Mouse (Mus musculus) forebrain, embryonic 12.5 days (tissue): ENCODE results near the gene Mindy3. TPM values are rescaled to one million over a fixed set of nuclear protein-coding genes. Genes with fewer than 3 reads are reported as not detected.

ENCODE experiments used
- ATAC-seq: fragments of 200-750 bp; cut with Nextera tagmentation; 2 replicates; pipeline ENCODE4 v1.8.0; 2017; ENCODE audit warnings: moderate TSS enrichment; ENCODE audit not compliant: low FRiP score
- H3K27ac ChIP-seq: fragments of 300-500 bp; sonication (generic); 2 replicates; pipeline ENCODE4 v1.5.1; 2016; ENCODE audit warnings: mild to moderate bottlenecking
- H3K27me3 ChIP-seq: fragments of 300-500 bp; sonication (generic); 2 replicates; pipeline ENCODE4 v1.6.1; 2016; ENCODE audit warnings: mild to moderate bottlenecking
- H3K36me3 ChIP-seq: fragments of 300-500 bp; sonication (generic); replicated peaks from 2 replicates; pipeline ENCODE4 v1.6.1; 2016; ENCODE audit warnings: mild to moderate bottlenecking
- H3K4me1 ChIP-seq: fragments of 300-500 bp; sonication (generic); 2 replicates; pipeline ENCODE4 v1.6.1; 2016
- H3K4me2 ChIP-seq: fragments of 300-500 bp; sonication (generic); 2 replicates; pipeline ENCODE4 v1.6.1; 2016; ENCODE audit warnings: mild to moderate bottlenecking, moderate library complexity
- H3K4me3 ChIP-seq: fragments of 300-500 bp; sonication (generic); replicated peaks from 2 replicates; pipeline ENCODE4 v1.5.1; 2016; ENCODE audit warnings: mild to moderate bottlenecking
- H3K9ac ChIP-seq: fragments of 300-500 bp; sonication (generic); 2 replicates; pipeline ENCODE4 v1.6.1; 2016; ENCODE audit warnings: mild to moderate bottlenecking
- H3K9me3 ChIP-seq: fragments of 300-500 bp; sonication (generic); 2 replicates; pipeline ENCODE4 v1.6.1; 2016
- WGBS: fragments of 180-500 bp; shearing (Covaris S2); methylation state at CpG from one replicate; pipeline ENCODE4 v1.1.7; 2016; 5-methylcytosine and 5-hydroxymethylcytosine counted together
- polyA plus RNA-seq: library from polyadenylated mRNA; unstranded; fragments of >200 nt; fragmentation: Nextera tagmentation; extraction: Ambion mirVana; gene quantifications from 2 replicates; pipeline ENCODE4 v1.2.1, GENCODE M21; 2016

The Mindy3 gene
- polyA plus RNA-seq, 1 experiment from 2014 or later = 39.3 TPM

DNA sequence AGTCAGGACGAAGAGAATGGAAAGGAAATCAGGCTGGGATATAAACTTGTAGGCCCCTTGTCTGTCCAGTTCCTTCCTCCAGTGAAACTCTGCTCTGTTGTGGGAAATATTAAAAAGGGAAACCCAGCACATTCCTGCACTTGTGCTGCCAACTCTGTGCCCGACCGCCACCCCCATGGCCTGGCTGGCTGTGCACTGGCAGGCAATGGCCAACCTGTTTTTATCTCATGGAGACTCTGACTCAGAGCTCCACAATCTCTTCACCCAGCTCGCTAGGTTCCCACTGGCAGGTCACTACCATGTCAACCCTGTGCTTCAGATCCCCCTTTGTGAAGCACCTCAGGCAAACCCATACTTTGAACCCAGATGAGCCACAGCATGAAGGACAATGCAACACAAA, 98.4 kb downstream of the Mindy3 start:
- Histone ChIP-seq H3K36me3 (no peaks in the 10 kb centered on the region), H3K4me1 (no peaks in the 10 kb centered on the region), H3K9ac (no peak overlapping the region), H3K27ac (no peak overlapping the region), H3K4me3 (no peak overlapping the region), H3K9me3 (no peaks in the 10 kb centered on the region), H3K4me2 (no peak overlapping the region), H3K27me3 (no peaks in the 10 kb centered on the region)
- WGBS = 84% methylated on average over 4 of the region's 4 CpGs
- ATAC-seq = no peak

DNA sequence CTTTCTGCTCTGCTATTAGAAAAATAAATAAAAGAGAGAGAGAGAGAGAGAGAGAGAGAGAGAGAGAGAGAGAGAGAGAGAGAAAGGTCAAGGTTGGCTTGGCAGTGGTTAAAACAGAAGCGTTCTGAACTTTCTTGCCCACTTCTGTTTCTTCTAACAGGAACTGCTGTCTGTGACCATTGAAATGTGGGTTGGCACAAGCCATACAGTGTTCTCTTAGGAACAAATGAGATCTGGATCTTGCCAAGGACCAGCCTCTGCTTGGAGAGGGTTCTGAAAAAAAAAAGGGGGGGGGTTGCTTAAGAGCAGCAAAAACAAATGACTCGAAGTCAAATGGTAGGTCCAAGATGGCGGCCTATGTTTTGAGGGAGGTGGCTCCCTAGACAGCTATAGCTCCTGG, 100.6 kb downstream of the Mindy3 start:
- 89% methylated on average over 3 of the region's 3 CpGs for WGBS
- Histone ChIP-seq H3K4me3 (no peak overlapping the region), H3K9me3 (no peaks in the 10 kb centered on the region), H3K9ac (no peak overlapping the region), H3K4me2 (no peak overlapping the region), H3K27me3 (no peaks in the 10 kb centered on the region), H3K36me3 (no peaks in the 10 kb centered on the region), H3K27ac (no peak overlapping the region), H3K4me1 (no peaks in the 10 kb centered on the region)
- no peak for ATAC-seq

DNA sequence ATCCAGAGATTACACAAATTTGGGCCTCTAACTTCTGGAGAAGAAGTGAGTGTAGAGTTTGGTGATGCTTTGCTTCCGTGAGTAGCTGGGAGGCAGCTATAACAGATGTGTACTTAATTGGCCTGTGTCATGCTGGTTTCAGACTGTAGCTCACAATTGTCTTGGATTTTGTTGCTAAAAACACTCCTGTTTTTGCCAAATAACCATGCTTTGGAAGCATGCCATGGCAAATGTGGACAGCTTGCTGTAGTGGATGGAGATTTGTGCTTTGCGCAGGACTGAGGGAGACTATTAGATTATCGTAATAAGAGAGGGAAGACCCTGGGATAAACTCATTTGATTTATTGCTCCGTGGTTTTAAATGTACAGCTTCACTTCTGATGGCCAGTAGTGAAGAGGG, 101.2 kb downstream of the Mindy3 start:
- Histone ChIP-seq H3K4me3 (no peak overlapping the region), H3K4me2 (no peak overlapping the region), H3K9ac (no peak overlapping the region), H3K27me3 (no peaks in the 10 kb centered on the region), H3K4me1 (no peaks in the 10 kb centered on the region), H3K36me3 (no peaks in the 10 kb centered on the region), H3K9me3 (no peaks in the 10 kb centered on the region), H3K27ac (no peak overlapping the region)
- WGBS = 90% methylated on average over 4 of the region's 4 CpGs
- no peak for ATAC-seq

DNA sequence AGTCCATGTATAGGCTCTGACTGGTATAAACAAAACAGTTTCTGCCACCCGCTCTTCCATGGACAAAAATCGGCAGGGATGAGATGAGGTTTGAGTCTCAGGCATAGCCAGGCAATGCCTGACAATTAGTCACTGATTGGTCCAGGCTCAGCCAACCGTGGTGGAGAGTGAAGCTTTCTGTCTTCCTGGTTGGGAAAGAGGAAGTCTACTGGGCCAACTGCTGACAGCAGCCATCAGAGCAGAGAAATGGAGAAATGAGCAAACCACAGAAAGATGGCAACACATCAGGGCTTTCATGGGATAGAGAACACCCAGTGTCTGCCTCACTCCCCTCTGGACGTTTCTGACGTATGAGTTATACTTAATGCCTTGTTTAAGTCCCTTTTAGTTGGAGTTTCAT, 101.9 kb downstream of the Mindy3 start:
- Histone ChIP-seq H3K4me1 (no peaks in the 10 kb centered on the region), H3K27me3 (no peaks in the 10 kb centered on the region), H3K27ac (no peak overlapping the region), H3K9me3 (no peaks in the 10 kb centered on the region), H3K9ac (no peak overlapping the region), H3K36me3 (no peaks in the 10 kb centered on the region), H3K4me3 (no peak overlapping the region), H3K4me2 (no peak overlapping the region)
- ATAC-seq = no peak
- 80% methylated on average over 5 of the region's 5 CpGs for whole genome bisulfite sequencing

DNA sequence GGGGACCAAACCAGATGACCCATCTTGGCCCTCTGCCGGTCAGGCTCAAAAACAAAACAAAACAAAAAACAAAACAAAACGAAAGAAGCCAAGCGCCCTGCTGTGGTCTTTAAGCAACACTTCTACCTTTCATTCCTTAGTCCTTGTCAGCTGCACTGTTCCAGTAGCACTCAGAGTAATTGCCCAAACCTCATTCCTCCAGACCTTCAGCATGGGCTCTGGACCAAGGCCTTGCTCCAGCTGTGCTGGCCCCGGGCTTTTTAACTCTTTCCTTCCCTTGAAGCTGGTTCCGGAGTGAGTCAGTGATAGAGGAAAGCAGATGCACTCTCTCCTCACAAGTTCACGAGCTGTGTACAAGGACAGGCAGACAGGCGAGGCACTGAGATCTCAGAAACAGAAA, 102.9 kb downstream of the Mindy3 start:
- no peak overlapping the region for H3K9ac ChIP-seq
- H3K4me1 ChIP-seq = no peaks in the 10 kb centered on the region
- no peak overlapping the region for H3K4me2 ChIP-seq
- H3K27me3 ChIP-seq = no peaks in the 10 kb centered on the region
- no peak overlapping the region for H3K27ac ChIP-seq
- H3K36me3 ChIP-seq = no peaks in the 10 kb centered on the region
- 32% methylated on average over 7 of the region's 7 CpGs for WGBS
- H3K4me3 ChIP-seq = no peak overlapping the region
- ATAC-seq = 0 out of 2 replicates have a peak, but pooled peaks have one; percentile 23
- H3K9me3 ChIP-seq = no peaks in the 10 kb centered on the region

DNA sequence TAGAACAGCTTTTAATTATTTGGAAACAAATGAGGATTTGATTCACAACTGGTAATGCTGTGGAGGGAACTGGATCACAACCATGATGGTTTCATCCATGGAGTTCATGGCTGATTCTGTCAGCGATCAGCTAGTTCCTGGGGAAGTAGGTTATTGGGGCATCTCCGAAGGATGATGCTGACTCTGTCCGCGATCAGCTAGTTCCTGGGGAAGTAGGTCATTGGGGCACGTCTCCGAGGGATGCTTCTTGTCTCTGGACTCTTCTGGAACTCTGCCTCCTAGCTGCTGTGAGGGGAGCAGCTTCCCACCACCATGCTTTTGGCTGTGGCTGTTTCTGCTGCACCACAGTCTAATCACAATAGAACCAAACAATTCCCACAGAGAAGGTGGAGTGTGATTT, 105.2 kb downstream of the Mindy3 start:
- Histone ChIP-seq H3K4me1 (no peaks in the 10 kb centered on the region), H3K9me3 (no peaks in the 10 kb centered on the region), H3K36me3 (no peaks in the 10 kb centered on the region), H3K4me2 (no peak overlapping the region), H3K27ac (no peak overlapping the region), H3K4me3 (no peak overlapping the region), H3K9ac (no peak overlapping the region), H3K27me3 (no peaks in the 10 kb centered on the region)
- 82% methylated on average over 6 of the region's 6 CpGs for WGBS
- no peak for ATAC-seq

DNA sequence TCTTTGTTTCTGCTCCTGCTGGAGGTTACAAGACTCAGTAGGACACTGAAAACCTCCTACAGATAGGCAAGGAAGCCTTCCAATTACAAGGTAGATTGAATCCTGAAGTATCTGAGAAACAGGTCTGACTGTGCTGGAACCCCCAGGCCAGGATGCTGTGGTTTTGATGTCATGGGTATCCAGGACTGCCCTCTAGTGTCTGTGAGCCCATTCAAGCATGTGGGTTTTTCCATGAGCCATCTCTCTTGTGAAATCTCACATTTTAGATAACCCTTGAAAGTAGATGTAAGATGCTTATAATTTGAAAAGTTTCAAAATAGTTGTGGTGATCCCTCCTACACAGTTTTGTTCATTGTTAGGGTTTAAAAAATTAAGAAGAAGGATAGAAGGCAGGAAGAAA, 110.8 kb downstream of the Mindy3 start:
- Histone ChIP-seq H3K36me3 (no peaks in the 10 kb centered on the region), H3K4me3 (no peak overlapping the region), H3K27me3 (no peaks in the 10 kb centered on the region), H3K9me3 (no peaks in the 10 kb centered on the region), H3K4me1 (peaks cover 6% of the 10 kb centered on the region; the same call in 1 of the 2 replicates), H3K27ac (no peak overlapping the region), H3K4me2 (no peak overlapping the region), H3K9ac (no peak overlapping the region)
- no peak for ATAC-seq

DNA sequence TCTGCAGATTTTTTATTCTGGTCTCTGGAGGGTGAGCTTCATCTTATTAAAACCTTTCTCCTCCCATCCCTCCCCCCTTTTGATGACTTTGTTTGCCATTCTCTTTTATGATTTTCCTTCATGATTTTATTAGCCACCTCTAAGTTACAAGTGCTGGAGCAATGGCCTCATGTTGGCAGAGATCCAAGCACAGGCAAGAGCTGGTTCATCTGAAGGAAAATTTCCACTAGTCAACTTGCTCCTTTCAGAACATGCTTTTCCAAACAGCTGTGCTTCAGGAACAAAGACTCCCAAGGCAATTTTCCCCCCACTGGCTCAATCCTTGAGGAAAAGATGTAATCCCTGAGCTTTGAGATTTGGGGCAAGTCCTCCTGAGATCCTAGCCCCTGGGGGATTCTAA, 112.0 kb downstream of the Mindy3 start:
- no peak overlapping the region for H3K9ac ChIP-seq
- no peak overlapping the region for H3K4me2 ChIP-seq
- ATAC-seq = no peak
- peaks cover 6% of the 10 kb centered on the region; the same call in 1 of the 2 replicates for H3K4me1 ChIP-seq
- H3K27ac ChIP-seq = no peak overlapping the region
- no peak overlapping the region for H3K4me3 ChIP-seq
- H3K27me3 ChIP-seq = 0 out of 2 replicates have a peak, but pooled peaks cover 2% of the 10 kb centered on the region
- no peaks in the 10 kb centered on the region for H3K36me3 ChIP-seq
- H3K9me3 ChIP-seq = no peaks in the 10 kb centered on the region

DNA sequence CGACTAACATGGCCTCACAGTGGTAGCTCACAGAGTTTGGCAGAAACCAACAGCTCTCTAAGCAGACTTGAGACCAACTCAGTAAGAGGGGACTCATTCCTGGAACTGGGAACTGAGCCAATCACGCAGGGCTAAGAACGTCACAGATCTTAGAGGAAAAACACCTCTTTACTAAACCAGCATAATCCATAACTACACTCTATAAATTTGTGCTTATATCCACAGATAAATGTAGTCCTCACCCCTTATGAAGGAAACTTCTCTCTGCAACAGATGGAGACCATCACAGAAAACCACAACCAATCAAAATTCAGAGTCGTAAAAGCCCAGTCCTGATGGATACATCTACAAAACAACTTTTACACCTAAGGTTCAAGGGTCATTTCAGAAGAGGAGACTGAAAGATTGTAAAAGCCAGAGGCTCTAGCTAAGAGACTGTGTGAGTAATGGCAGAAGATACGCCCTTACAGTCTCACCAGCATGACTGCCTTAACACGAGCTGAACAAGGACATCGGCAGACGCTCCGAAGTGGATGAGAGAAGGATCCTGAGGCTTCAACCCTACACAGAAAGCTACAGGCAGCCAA, 114.1 kb downstream of the Mindy3 start:
- Histone ChIP-seq H3K27ac (no peak overlapping the region), H3K9ac (no peak overlapping the region), H3K36me3 (no peaks in the 10 kb centered on the region), H3K4me2 (no peak overlapping the region), H3K27me3 (peaks cover 12% of the 10 kb centered on the region), H3K9me3 (no peaks in the 10 kb centered on the region), H3K4me1 (peaks cover 13% of the 10 kb centered on the region), H3K4me3 (no peak overlapping the region)
- WGBS = 89% methylated on average over 9 of the region's 9 CpGs
- ATAC-seq = no peak

DNA sequence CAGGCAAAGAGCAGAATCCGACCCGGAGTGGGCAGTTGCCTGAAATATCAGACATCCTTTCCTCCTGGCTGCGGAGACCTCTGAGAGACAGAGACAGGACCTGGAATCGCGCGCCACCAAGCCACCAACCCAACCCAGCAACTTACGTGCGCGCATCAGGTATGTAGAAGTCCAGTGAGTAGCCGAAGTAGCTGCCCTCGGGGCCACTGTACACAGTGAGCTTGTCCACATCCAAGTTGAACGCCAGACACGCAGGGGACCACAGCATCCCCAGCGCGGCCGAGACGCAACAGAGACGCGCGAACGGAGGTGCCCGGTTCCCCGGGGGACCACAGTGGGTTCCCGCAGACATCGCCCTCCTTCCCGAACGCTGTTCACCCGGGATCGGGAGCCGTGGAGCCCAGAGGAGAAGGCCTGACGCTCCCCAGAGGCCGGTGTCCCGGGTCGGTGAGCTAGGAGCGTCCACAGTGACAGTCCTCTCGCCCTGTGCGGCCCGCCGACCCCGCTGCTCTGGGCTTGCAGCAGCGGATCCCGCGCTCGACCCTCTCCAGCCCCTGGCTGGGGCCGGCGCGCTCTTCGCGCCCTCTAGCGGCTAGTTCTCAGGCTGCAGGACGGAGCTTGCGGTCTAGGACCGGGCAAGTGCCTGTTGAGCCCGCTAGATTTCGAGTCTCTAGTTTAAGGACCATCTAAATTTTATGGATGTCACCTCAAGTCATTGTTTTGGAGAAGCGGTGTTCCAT, 117.7 kb downstream of the Mindy3 start, which contains the start of gene Itga8:
TSS of gene Itga8 (minus strand) at position 492 of the 740 bp plus-strand sequence.
- 1% methylated on average over 55 of the region's 56 CpGs for WGBS
- Histone ChIP-seq H3K9me3 (no peaks in the 10 kb centered on the region), H3K27ac (no peak within 1 kb of the TSS), H3K4me1 (peaks cover 6% of the 10 kb centered on the region), H3K27me3 (peaks cover 12% of the 10 kb centered on the region), H3K4me2 (peak within 1 kb of the TSS; percentile 92), H3K4me3 (peak within 1 kb of the TSS; percentile 67), H3K9ac (peak within 1 kb of the TSS; percentile 72), H3K36me3 (no peaks in the 10 kb centered on the region)
- ATAC-seq = peak; percentile 97

DNA sequence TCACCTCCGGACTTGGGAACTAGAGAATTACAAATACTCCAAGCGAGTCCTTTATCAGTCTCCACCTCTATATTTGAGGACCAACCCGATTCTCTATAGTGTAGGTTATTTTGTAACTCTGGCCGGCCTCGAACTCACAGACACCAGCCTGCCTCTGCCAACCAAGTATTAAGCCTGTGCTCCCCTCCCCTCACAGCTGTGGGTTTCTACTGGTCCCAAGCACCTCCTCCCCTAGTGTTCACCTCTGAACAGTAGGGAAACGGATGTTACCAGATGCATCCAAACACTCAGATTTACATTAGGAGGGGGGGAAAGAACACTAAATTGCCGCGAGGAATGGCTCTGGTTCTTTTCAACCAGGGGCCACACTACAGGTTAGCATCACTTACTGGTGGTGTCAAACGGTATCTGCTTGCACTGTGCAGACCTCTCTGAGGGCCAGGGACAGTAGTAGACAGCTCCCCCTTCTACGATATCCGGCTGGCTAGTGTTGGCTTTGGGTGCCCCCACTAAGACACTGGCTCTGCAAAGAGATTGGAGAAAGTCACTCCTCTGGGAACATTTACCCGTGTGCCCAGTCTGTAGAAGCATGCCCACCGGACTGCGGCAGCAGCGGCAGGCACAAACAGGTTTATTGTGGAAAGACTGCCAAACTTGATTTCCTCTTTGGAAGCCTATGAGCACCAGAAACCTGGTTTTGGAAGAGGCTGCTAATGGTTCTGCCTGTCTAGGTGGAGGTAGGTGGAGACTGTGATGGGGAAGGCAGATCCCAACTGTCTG, 118.6 kb downstream of the Mindy3 start:
- WGBS = 76% methylated on average over 15 of the region's 15 CpGs
- Histone ChIP-seq H3K9ac (peak overlapping the region; percentile 72), H3K36me3 (no peaks in the 10 kb centered on the region)

DNA sequence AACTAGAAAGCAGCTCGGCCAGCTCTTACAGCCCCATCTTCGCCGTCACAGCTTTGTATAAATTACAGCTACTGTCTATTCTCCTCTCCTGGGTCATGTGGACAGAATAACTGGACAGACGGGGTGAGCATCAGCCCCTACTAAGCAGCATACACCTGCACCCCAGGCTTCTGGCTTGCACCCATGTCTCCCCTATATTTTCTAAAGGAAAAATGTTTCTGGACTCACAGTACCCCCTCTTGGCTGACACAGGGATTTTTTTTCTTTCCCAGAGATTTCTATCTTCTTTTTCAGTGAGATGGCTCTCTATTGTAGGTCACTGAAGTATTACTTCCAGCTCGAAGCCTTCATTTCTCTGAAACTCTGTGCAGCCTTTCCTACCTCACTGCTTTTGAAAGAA, 122.0 kb downstream of the Mindy3 start:
- Histone ChIP-seq H3K27me3 (peaks cover 10% of the 10 kb centered on the region), H3K36me3 (no peaks in the 10 kb centered on the region), H3K27ac (no peak overlapping the region), H3K4me1 (peaks cover 6% of the 10 kb centered on the region), H3K9ac (no peak overlapping the region), H3K4me3 (no peak overlapping the region), H3K9me3 (no peaks in the 10 kb centered on the region), H3K4me2 (no peak overlapping the region)
- WGBS = 81% methylated on average over 5 of the region's 5 CpGs
- ATAC-seq = no peak

More for the DNA sequence above, 118.6 kb downstream of the Mindy3 start:
- H3K4me1 ChIP-seq = peaks cover 6% of the 10 kb centered on the region
- peak overlapping the region; percentile 92 for H3K4me2 ChIP-seq
- no peak overlapping the region for H3K27ac ChIP-seq
- no peaks in the 10 kb centered on the region for H3K9me3 ChIP-seq
- ATAC-seq = no peak
- H3K4me3 ChIP-seq = peak overlapping the region; percentile 67
- H3K27me3 ChIP-seq = peaks cover 12% of the 10 kb centered on the region
